Comparison of ENCODE assay signal across 14 mouse cellular contexts in the genomic region with DNA sequence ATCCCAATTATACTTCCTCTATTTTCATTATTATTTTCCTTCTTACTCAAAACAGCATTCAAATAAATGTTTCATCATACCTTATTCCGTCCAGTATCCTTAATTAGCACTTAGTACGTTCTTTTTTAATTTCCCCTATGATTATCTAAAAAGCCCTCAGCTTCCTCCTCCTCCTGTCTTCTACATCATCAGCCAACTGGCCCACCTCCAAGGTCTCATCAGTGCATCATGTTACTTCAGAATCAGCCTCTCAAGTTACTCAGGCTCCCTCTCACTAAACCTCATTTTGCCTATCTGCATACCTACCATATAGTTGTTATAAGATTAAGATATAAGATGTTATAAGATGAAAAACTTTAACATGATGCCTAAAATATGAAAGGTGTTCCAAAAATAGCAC. TPM values are rescaled to one million over a fixed set of nuclear protein-coding genes. Genes with fewer than 3 reads are reported as not detected.
DNase-seq lines count a peak whose midpoint lies in the region.
"Had no signal": no experiment of that assay in that cellular context is flagged by ENCODE, and none has a peak within 500 bp of the region (broad histone marks: within the 10 kb centered on the region; RNA-seq: fewer than 3 reads in every experiment).

No protein-coding gene starts in this region.

- intact Hi-C loops in left cerebral cortex, postnatal 4 days (cut with DNase I) = no loop called here

- peak; percentile 4 to 24 for DNase-seq in adrenal gland, postnatal 36 days
- no peak for DNase-seq in adrenal gland, adult 2 months
- peak; percentile 3 for DNase-seq in gastrocnemius, adult 18-20 months (ENCODE audit: low spot score)
- no peak for DNase-seq in gastrocnemius, postnatal 25 days
- DNase-seq in left cerebral cortex, postnatal 4 days = peak; percentile 1
- no peak for DNase-seq in left cerebral cortex, adult 11 months (ENCODE audit: low spot score)
- DNase-seq in ovary, postnatal 14 days (ENCODE audit: low spot score) = no peak
- DNase-seq: kidney, adult 18-20 months; kidney, postnatal 25 days; liver, postnatal 0 days; lung, postnatal 36 days; right cerebral cortex, adult 18-20 months; spleen, adult 18-20 months; thymus, postnatal 14 days had no signal

RNA-seq across cellular contexts. Expression of a gene that starts 43.9 kb away (rescaled TPM):
- 10 to 100 TPM; 56.4 to 67.3 TPM for total RNA-seq in adrenal gland, postnatal 36 days (2021)
- total RNA-seq in adrenal gland, adult 2 months (2021) = 10 to 100 TPM; 53.8 to 71.9 TPM
- 1.5 and 1.9 TPM in 2 replicates for polyA plus RNA-seq in adrenal gland, adult 2 months (2012; rRNA removed)
- 10 to 100 TPM; 20.0 to 22.5 TPM for total RNA-seq in gastrocnemius, adult 18-20 months (2021)
- 10 to 100 TPM; 19.1 to 20.8 TPM for total RNA-seq in gastrocnemius, postnatal 25 days (2021)
- total RNA-seq in left cerebral cortex, postnatal 4 days (2021) = 10 to 100 TPM; 70.9 to 79.1 TPM

Comparison
In these comparisons a context has a peak if more than half of its experiments do, and no peak if none do; other contexts are left out.
1. DNase-seq: peak in adrenal gland, postnatal 36 days (2 of 2), gastrocnemius, adult 18-20 months (single experiment) and left cerebral cortex, postnatal 4 days (single experiment); none in adrenal gland, adult 2 months (single experiment), gastrocnemius, postnatal 25 days (single experiment), left cerebral cortex, adult 11 months (single experiment) and ovary, postnatal 14 days (single experiment).